Mouse (Mus musculus): Measurements from ENCODE around the gene Arl8b. TPM values are rescaled to one million over a fixed set of nuclear protein-coding genes. Genes with fewer than 3 reads are reported as not detected.
A peak's percentile ranks its signal among the peaks of the same experiment; 100 is the strongest.

Gene Arl8b
- polyA plus RNA-seq, 1 experiment from 2014 or later, result 65.9 TPM

GRCm38 (mm10) chr6:108829386-108830370, 46.8 kb downstream of the Arl8b start:
- Histone ChIP-seq H3K4me1 (replicated peaks) (peaks cover 22% of the 10 kb centered on the region), H3K4me3 (peak overlapping the region; percentile 92), H3K27ac (peak overlapping the region; percentile 95), H3K27me3 (ENCODE audit: insufficient read depth, poor library complexity, severe bottlenecking) (no peaks in the 10 kb centered on the region), H3K9me3 (no peaks in the 10 kb centered on the region), H3K36me3 (peaks cover 9% of the 10 kb centered on the region)
- DNase-seq (ENCODE audit: low spot score), result peak; percentile 20
- 25% methylated on average over 22 of the region's 22 CpGs for WGBS

GRCm38 (mm10) chr6:108832170-108832569, 49.3 kb downstream of the Arl8b start:
- H3K36me3 ChIP-seq, result peaks cover 17% of the 10 kb centered on the region
- no peak overlapping the region for H3K4me3 ChIP-seq
- H3K27me3 ChIP-seq (ENCODE audit: insufficient read depth, poor library complexity, severe bottlenecking), result no peaks in the 10 kb centered on the region
- peaks cover 20% of the 10 kb centered on the region for H3K4me1 ChIP-seq (replicated peaks)
- DNase-seq (ENCODE audit: low spot score), result no peak
- WGBS, result 93% methylated on average over 1 of the region's 1 CpGs
- no peak overlapping the region for H3K27ac ChIP-seq
- H3K9me3 ChIP-seq, result no peaks in the 10 kb centered on the region

- 92% methylated on average over 6 of the region's 6 CpGs for WGBS
Observed at GRCm38 (mm10) chr6:108832989-108833388, 50.1 kb downstream of the Arl8b start.

GRCm38 (mm10) chr6:108833963-108834697, 51.2 kb downstream of the Arl8b start:
- Histone ChIP-seq H3K36me3 (peaks cover 33% of the 10 kb centered on the region), H3K27ac (no peak overlapping the region), H3K4me3 (no peak overlapping the region), H3K9me3 (no peaks in the 10 kb centered on the region), H3K27me3 (ENCODE audit: insufficient read depth, poor library complexity, severe bottlenecking) (no peaks in the 10 kb centered on the region), H3K4me1 (replicated peaks) (peaks cover 15% of the 10 kb centered on the region)
- DNase-seq (ENCODE audit: low spot score), result no peak
- 88% methylated on average over 8 of the region's 8 CpGs for WGBS

More at GRCm38 (mm10) chr6:108832989-108833388, 50.1 kb downstream of the Arl8b start:
- H3K4me1 ChIP-seq (replicated peaks), result peaks cover 17% of the 10 kb centered on the region
- no peak overlapping the region for H3K4me3 ChIP-seq
- H3K27me3 ChIP-seq (ENCODE audit: insufficient read depth, poor library complexity, severe bottlenecking), result no peaks in the 10 kb centered on the region
- peaks cover 25% of the 10 kb centered on the region for H3K36me3 ChIP-seq
- no peak for DNase-seq (ENCODE audit: low spot score)
- no peaks in the 10 kb centered on the region for H3K9me3 ChIP-seq
- no peak overlapping the region for H3K27ac ChIP-seq

GRCm38 (mm10) chr6:108835765-108836691, 53.1 kb downstream of the Arl8b start:
- Histone ChIP-seq H3K27ac (no peak overlapping the region), H3K27me3 (ENCODE audit: insufficient read depth, poor library complexity, severe bottlenecking) (no peaks in the 10 kb centered on the region), H3K9me3 (no peaks in the 10 kb centered on the region), H3K36me3 (peaks cover 49% of the 10 kb centered on the region), H3K4me1 (replicated peaks) (peaks cover 3% of the 10 kb centered on the region; the same call in 1 of the 2 replicates), H3K4me3 (no peak overlapping the region)
- 86% methylated on average over 16 of the region's 16 CpGs for WGBS
- no peak for DNase-seq (ENCODE audit: low spot score)

- H3K27ac ChIP-seq, result no peak overlapping the region
- no peak overlapping the region for H3K4me3 ChIP-seq
- peaks cover 50% of the 10 kb centered on the region for H3K36me3 ChIP-seq
- H3K27me3 ChIP-seq (ENCODE audit: insufficient read depth, poor library complexity, severe bottlenecking), result no peaks in the 10 kb centered on the region
- DNase-seq (ENCODE audit: low spot score), result no peak
- WGBS, result 89% methylated on average over 4 of the region's 4 CpGs
- H3K9me3 ChIP-seq, result no peaks in the 10 kb centered on the region
- H3K4me1 ChIP-seq (replicated peaks), result 0 out of 2 replicates have a peak, but pooled peaks cover 3% of the 10 kb centered on the region
Observed at GRCm38 (mm10) chr6:108837081-108837480, 54.2 kb downstream of the Arl8b start.

- Histone ChIP-seq H3K27me3 (ENCODE audit: insufficient read depth, poor library complexity, severe bottlenecking) (no peaks in the 10 kb centered on the region), H3K36me3 (peaks cover 57% of the 10 kb centered on the region), H3K4me3 (no peak overlapping the region), H3K4me1 (replicated peaks) (0 out of 2 replicates have a peak, but pooled peaks cover 3% of the 10 kb centered on the region), H3K27ac (no peak overlapping the region), H3K9me3 (no peaks in the 10 kb centered on the region)
- DNase-seq (ENCODE audit: low spot score), result no peak
- WGBS, result 92% methylated on average over 4 of the region's 4 CpGs
Observed at GRCm38 (mm10) chr6:108837958-108838357, 55.1 kb downstream of the Arl8b start.

- Histone ChIP-seq H3K4me1 (replicated peaks) (no peaks in the 10 kb centered on the region), H3K36me3 (peaks cover 71% of the 10 kb centered on the region), H3K27me3 (ENCODE audit: insufficient read depth, poor library complexity, severe bottlenecking) (no peaks in the 10 kb centered on the region), H3K9me3 (no peaks in the 10 kb centered on the region), H3K27ac (no peak overlapping the region), H3K4me3 (no peak overlapping the region)
- 93% methylated on average over 4 of the region's 4 CpGs for WGBS
- no peak for DNase-seq (ENCODE audit: low spot score)
Observed at GRCm38 (mm10) chr6:108839432-108839831, 56.5 kb downstream of the Arl8b start.

- H3K36me3 ChIP-seq, result peaks cover 85% of the 10 kb centered on the region
- DNase-seq (ENCODE audit: low spot score), result no peak
- H3K4me3 ChIP-seq, result no peak overlapping the region
- H3K27me3 ChIP-seq (ENCODE audit: insufficient read depth, poor library complexity, severe bottlenecking), result no peaks in the 10 kb centered on the region
- no peaks in the 10 kb centered on the region for H3K9me3 ChIP-seq
- no peaks in the 10 kb centered on the region for H3K4me1 ChIP-seq (replicated peaks)
- H3K27ac ChIP-seq, result no peak overlapping the region
- WGBS, result 95% methylated on average over 8 of the region's 8 CpGs
Observed at GRCm38 (mm10) chr6:108840861-108841640, 58.2 kb downstream of the Arl8b start.

GRCm38 (mm10) chr6:108843664-108844063, 60.8 kb downstream of the Arl8b start:
- Histone ChIP-seq H3K27ac (no peak overlapping the region), H3K9me3 (no peaks in the 10 kb centered on the region), H3K4me1 (replicated peaks) (no peaks in the 10 kb centered on the region), H3K36me3 (peaks cover 89% of the 10 kb centered on the region), H3K4me3 (no peak overlapping the region), H3K27me3 (ENCODE audit: insufficient read depth, poor library complexity, severe bottlenecking) (no peaks in the 10 kb centered on the region)
- WGBS, result 83% methylated on average over 1 of the region's 1 CpGs
- DNase-seq (ENCODE audit: low spot score), result no peak

- WGBS, result 87% methylated on average over 3 of the region's 3 CpGs
- Histone ChIP-seq H3K9me3 (no peaks in the 10 kb centered on the region), H3K36me3 (peaks cover 92% of the 10 kb centered on the region), H3K4me1 (replicated peaks) (no peaks in the 10 kb centered on the region), H3K27ac (no peak overlapping the region), H3K4me3 (no peak overlapping the region), H3K27me3 (ENCODE audit: insufficient read depth, poor library complexity, severe bottlenecking) (no peaks in the 10 kb centered on the region)
- DNase-seq (ENCODE audit: low spot score), result no peak
Observed at GRCm38 (mm10) chr6:108844093-108844492, 61.2 kb downstream of the Arl8b start.
